Mouse (Mus musculus): ENCODE measurements around the gene Ablim1. TPM values are rescaled to one million over a fixed set of nuclear protein-coding genes. Genes with fewer than 3 reads are reported as not detected.

Ablim1 gene
- 545 TPM for polyA plus RNA-seq (2017; shearing (Covaris generic))

DNA sequence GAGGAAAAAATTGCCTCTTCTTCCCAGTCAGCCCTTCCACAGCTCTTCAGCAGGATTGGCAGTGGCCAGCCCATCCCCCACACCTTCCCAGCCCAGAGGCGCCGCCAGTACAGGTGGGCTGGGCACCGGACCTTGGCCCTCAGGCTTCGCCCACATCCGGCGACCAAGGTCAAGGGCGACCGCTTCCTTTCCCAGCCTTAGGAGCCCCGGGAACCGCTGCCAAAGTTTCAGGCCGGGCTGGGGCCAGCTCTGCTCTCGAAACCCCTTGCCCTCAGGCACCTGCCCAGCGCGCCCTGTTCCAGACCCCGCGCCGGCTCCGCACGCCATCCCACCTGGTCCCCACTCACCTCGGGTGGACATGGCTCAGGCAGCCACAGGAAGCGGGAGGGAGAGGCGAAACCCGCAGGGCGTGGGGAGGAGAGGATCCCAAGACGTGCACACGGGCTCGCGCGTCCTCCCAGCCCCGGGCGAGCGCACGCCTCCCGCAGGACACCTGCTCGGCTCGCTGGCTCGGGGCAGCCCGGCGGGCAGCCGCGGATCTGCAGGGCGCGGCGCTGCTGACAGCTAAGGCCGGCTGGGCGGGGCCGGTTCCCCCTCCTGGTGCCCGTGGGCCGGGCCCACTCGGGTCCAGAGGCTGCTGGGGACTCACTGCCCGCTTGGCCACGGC is at the start of gene Ablim1:
Gene Ablim1, minus strand, starts transcription at position 574 of the 667 bp plus-strand sequence.

DNA sequence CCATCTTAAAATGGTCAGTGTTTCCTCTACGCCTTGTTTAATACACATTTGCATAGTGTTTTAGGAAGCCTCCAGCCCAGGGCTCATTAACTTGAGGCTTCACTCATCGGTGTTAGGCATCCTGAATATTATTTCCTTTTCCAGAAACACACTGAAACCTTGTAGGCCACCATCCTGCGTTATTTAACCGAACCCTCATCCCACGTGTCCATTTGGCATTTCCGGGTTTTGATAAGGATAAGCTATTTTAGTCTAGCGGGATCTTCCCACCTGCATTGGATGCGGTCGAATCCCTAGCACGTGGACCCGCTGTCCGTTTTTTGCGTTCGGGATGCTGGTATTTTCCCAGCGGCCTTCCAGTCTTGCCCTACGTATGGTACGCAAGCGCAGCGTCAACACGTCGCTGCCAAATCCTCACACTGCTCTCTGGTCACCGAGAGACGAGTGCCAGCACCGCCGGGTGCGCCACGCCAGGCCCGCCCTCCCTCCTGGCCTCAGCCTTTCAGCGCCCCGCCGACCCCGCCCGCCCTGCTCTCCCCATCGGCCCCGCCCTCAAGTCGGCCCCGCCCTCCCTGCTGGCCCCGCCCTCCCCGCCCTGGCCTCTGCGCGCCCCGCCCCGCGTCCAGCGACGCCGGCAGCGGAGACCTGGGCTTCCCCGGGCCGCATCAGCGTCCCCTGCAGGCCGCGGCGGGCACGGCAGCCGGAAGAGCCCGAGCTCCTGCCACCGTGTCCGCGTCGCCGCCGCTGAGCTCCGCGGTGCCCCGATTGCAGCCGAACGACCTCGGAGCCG is 45.8 kb upstream of the Ablim1 start, which contains the start of gene Fam160b1:
Gene Fam160b1, plus strand, starts transcription at position 340 of the 790 bp plus-strand sequence.

DNA sequence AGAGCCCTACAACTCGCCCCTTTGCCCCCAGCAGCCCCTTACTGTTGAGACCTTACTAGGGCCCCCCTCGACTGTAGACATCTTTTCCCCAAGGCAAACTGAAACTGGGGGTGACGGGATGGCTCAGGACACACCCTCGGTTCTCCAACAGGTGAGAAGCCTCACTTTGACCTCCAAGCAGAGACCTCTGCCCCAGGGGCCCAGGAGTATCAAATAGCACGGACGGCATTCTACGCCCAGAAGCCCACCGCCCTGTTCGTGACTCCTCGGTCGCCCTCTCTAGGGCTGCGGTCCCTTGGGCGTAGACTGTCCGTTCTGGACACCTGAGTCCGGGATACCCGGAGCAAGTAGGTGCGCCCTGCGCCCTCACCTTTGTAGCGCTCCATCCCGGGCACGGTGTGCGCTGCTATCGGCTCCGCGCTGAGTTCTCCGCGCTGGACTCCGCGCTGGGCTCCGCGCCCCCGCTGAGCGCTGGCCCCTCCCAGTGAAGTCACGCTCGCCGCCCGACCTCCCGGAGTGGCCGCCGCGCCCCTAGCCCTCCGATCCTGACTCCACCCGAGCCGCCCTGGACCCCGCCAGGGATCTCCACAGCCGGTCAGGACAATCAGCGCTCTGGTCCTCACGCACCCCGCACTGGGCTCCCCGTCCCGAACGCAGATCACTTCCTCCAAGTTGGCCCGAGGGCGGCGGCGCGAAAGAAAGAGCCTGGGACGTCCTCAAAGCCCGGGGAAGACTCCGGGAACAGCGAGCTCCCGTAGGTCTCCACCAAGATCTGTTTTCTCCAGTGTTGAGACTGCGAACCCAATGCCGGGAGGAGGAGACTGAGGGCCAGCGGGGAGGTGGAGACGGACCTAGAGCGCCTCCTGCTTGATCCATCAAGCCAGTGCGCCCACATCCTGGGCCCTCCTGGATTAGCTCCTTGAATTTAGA is 306.7 kb downstream of the Ablim1 start, which contains the start of gene Afap1l2:
Gene Afap1l2, minus strand, starts transcription at position 448 of the 930 bp plus-strand sequence.

Other genes with a start within 250 kb of the Ablim1 start
- gene Fam160b1, start 45.8 kb upstream of the Ablim1 start, polyA plus RNA-seq (2017; shearing (Covaris generic)), result 30.0 TPM
- gene Trub1, start 138.0 kb upstream of the Ablim1 start, polyA plus RNA-seq (2017; shearing (Covaris generic)), result 19.0 TPM

Data from CD4-positive, CD25-positive, alpha-beta regulatory T cell (primary cell).